Mouse (Mus musculus): ENCODE results near the gene Tcf7l1.

- TF ChIP-seq CTCF (IDR thresholded peaks at IDR 0.05; ENCODE audit: low read depth) = no peak
- TF ChIP-seq EP300 (IDR thresholded peaks at IDR 0.05; ENCODE audit: low read depth) = no peak
Observed at GRCm38 (mm10) chr6:72730560-72730849, 58.5 kb downstream of the Tcf7l1 start.
